In genomic region chr7:109238724-109239123, GRCm38 (mm10) we compare ENCODE assay signal across 18 mouse cellular contexts.
"Had no signal": no experiment of that assay in that cellular context is flagged by ENCODE, and none has a peak within 500 bp of the region (broad histone marks: within the 10 kb centered on the region; RNA-seq: fewer than 3 reads in every experiment).

No protein-coding gene starts in this region.

- H3K9ac ChIP-seq: limb, embryonic 15.5 days; liver, embryonic 12.5 days; lung, embryonic 14.5 days; neural tube, embryonic 12.5 days had no signal

- H3K4me3 ChIP-seq: limb, embryonic 15.5 days; liver, embryonic 12.5 days; myocyte; neural tube, embryonic 12.5 days had no signal

- H3K27ac ChIP-seq: kidney, postnatal 0 days; limb, embryonic 15.5 days; liver, embryonic 12.5 days; neural tube, embryonic 12.5 days had no signal

- H3K27me3 ChIP-seq: limb, embryonic 15.5 days; liver, embryonic 12.5 days; neural tube, embryonic 12.5 days had no signal

- H3K9me3 ChIP-seq: limb, embryonic 15.5 days; liver, embryonic 12.5 days; neural tube, embryonic 12.5 days had no signal

- H3K36me3 ChIP-seq: limb, embryonic 15.5 days; liver, embryonic 12.5 days; neural tube, embryonic 12.5 days had no signal

- H3K4me2 ChIP-seq: limb, embryonic 15.5 days; liver, embryonic 12.5 days; lung, embryonic 14.5 days; neural tube, embryonic 12.5 days had no signal

- ATAC-seq: intestine, postnatal 0 days; liver, embryonic 12.5 days had no signal

- DNase-seq: kidney, adult 8-10 months; kidney, postnatal 36 days; layer of hippocampus, adult 9-11 months; layer of hippocampus, postnatal 36 days; lung, embryonic 14.5 days; lung, postnatal 10 days; lung, postnatal 4 days; retina, postnatal 1 day; right cerebral cortex, postnatal 4 days; spleen, adult 18-20 months; thymus, adult 18-20 months; thymus, postnatal 14 days had no signal

- H3K4me1 ChIP-seq: liver, embryonic 12.5 days had no signal
